Mouse (Mus musculus): ENCODE results near the gene Rdh5. TPM values are rescaled to one million over a fixed set of nuclear protein-coding genes. Genes with fewer than 3 reads are reported as not detected.

Gene Rdh5
- total RNA-seq (2021), result 1 to 10 TPM; 5.1 to 5.2 TPM
- long read RNA-seq, experiment 1, partial matches to known transcripts, result 1 of 2 reads
- long read RNA-seq, experiment 1, other reads (novel, unspliced or antisense), result 1 of 2 reads
- long read RNA-seq, experiment 2, partial matches to known transcripts, result 1 of 4 reads
- long read RNA-seq, experiment 2, other reads (novel, unspliced or antisense), result 3 of 4 reads

DNA sequence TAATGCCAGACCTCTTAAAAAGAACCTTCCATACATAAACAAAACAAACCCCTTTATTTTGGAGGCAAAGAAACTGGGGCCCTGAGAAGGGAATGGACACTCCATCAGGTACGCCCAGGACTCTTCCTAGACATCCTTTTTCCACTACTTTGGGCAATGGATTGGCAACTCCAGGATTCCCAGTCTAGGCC, at the start of gene Rdh5:
Rdh5 (minus strand) TSS at position 67 of the 191 bp plus-strand sequence.
- TF ChIP-seq CTCF (IDR thresholded peaks at IDR 0.05), result no peak
- peak within 1 kb of the TSS; percentile 85 for H3K4me3 ChIP-seq
- peak within 1 kb of the TSS; percentile 100 for H3K27ac ChIP-seq
- intact Hi-C loops (cut with DNase I), result loop anchor here (2.0 to 10.0 kb wide), 2 partner anchors 24 to 888 kb away; partner anchors contain the start of gene Naca
- no peak for DNase-seq

DNA sequence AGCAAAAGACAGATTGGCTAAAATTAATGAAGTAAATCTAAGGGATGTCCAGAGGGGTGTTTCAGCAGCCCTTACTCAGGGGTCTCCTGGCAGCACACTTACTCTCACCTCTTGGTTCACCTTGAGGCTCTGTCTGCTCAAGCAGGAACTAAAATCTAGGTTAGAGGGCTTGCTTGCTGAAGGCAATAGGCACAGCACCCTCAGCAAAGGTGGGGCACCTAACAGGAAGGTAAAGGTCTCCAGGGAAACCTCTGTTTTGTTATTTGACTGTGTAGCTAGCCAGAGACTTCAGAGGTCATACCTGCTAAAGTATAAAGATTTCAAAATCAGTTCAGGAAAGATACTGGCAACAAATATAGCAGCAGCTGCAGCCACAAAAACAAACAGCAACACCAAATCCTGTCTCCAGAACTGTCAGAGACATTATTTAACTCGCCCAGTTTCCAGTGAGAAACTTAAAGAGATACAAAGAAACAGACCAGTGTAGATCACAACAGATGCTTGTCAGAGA, 48.1 kb upstream of the Rdh5 start:
- no peak for TF ChIP-seq CTCF (IDR thresholded peaks at IDR 0.05)
- H3K4me3 ChIP-seq, result no peak overlapping the region
- no peak overlapping the region for H3K27ac ChIP-seq
- intact Hi-C loops (cut with DNase I), result no loop called here
- DNase-seq, result no peak

- intact Hi-C loops (cut with DNase I), result no loop called here
- Histone ChIP-seq H3K27ac (no peak overlapping the region), H3K4me3 (no peak overlapping the region)
- DNase-seq, result no peak
- no peak for TF ChIP-seq CTCF (IDR thresholded peaks at IDR 0.05)
These were observed 45.7 kb upstream of the Rdh5 start for GRCm38 (mm10) chr10:128968341-128968749.

GRCm38 (mm10) chr10:128965871-128966270, 43.2 kb upstream of the Rdh5 start:
- no peak for TF ChIP-seq CTCF (IDR thresholded peaks at IDR 0.05)

GRCm38 (mm10) chr10:128964961-128965360, 42.3 kb upstream of the Rdh5 start:
- DNase-seq, result no peak
- no peak overlapping the region for H3K4me3 ChIP-seq
- intact Hi-C loops (cut with DNase I), result no loop called here
- no peak overlapping the region for H3K27ac ChIP-seq
- TF ChIP-seq CTCF (IDR thresholded peaks at IDR 0.05), result no peak

More at GRCm38 (mm10) chr10:128965871-128966270, 43.2 kb upstream of the Rdh5 start:
- no peak overlapping the region for H3K27ac ChIP-seq
- DNase-seq, result no peak
- no peak overlapping the region for H3K4me3 ChIP-seq
- intact Hi-C loops (cut with DNase I), result no loop called here

DNA sequence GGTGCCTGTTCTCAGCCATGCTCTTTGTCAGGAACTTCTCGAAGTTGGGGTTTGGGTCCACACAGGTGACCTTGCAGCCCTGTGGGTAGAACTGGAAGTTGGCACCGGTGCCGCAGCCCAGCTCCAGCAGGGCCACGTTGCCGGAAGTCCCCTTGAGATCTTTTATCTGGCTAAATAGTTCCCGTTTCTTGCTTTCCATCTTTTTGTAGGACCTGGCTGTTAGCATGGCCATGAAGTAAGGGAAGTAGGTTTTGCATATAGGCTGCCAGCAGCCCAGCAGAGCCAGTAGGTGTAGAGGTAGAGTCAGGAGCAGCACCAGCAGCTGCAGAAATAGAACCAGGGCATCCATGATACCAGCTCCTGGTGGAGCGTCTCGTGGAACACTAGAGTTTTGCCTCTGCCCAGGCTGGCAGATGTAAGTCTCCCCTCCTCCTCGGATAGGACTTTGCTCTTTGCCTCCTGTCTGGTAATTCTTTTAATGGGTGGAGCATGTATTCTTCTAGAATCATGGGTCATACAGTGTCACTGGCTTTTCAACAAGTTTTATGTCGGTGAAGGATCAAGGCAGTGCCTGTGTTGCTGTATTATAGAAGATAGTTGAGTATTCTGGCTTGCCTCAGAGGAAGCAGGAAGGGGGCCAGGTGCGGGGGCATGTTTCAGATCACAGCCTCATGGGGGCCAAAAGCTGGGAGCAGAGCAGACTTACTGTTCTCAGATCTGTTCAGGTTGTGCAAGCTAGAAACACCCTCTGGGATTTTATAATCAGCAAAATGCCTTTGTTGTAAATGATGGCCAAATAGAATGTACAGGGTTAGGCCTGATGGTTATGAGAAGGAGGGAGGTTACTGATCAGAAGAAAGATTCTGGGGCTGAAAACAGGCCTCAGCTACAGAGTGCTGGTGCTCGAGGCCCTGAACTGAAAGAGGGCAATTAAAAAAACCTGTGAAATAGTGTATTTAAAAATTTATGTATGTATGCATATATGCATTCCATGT, 38.2 kb upstream of the Rdh5 start, which contains the start of gene Mettl7b:
Mettl7b (minus strand) TSS at position 399 of the 995 bp plus-strand sequence.
- Histone ChIP-seq H3K27ac (no peak within 1 kb of the TSS), H3K4me3 (no peak within 1 kb of the TSS)
- no peak for TF ChIP-seq CTCF (IDR thresholded peaks at IDR 0.05)
- DNase-seq, result no peak
- intact Hi-C loops (cut with DNase I), result no loop called here

GRCm38 (mm10) chr10:128960142-128960541, 37.5 kb upstream of the Rdh5 start:
- intact Hi-C loops (cut with DNase I), result no loop called here
- H3K27ac ChIP-seq, result no peak overlapping the region
- TF ChIP-seq CTCF (IDR thresholded peaks at IDR 0.05), result no peak
- DNase-seq, result no peak
- H3K4me3 ChIP-seq, result no peak overlapping the region

GRCm38 (mm10) chr10:128958340-128958739, 35.7 kb upstream of the Rdh5 start:
- TF ChIP-seq CTCF (IDR thresholded peaks at IDR 0.05), result no peak
- Histone ChIP-seq H3K4me3 (no peak overlapping the region), H3K27ac (no peak overlapping the region)
- intact Hi-C loops (cut with DNase I), result no loop called here
- no peak for DNase-seq

- no peak overlapping the region for H3K27ac ChIP-seq
- intact Hi-C loops (cut with DNase I), result no loop called here
- H3K4me3 ChIP-seq, result no peak overlapping the region
- no peak for TF ChIP-seq CTCF (IDR thresholded peaks at IDR 0.05)
- DNase-seq, result no peak
These were observed 27.7 kb upstream of the Rdh5 start for GRCm38 (mm10) chr10:128950208-128950887.

- DNase-seq, result no peak
- Histone ChIP-seq H3K4me3 (no peak overlapping the region), H3K27ac (no peak overlapping the region)
- TF ChIP-seq CTCF (IDR thresholded peaks at IDR 0.05), result no peak
- intact Hi-C loops (cut with DNase I), result loop anchor here (2.0 to 5.0 kb wide), 2 partner anchors 25 to 35 kb away; partner anchors contain the start of gene Rdh5
These were observed 24.8 kb upstream of the Rdh5 start for GRCm38 (mm10) chr10:128947496-128947895.

DNA sequence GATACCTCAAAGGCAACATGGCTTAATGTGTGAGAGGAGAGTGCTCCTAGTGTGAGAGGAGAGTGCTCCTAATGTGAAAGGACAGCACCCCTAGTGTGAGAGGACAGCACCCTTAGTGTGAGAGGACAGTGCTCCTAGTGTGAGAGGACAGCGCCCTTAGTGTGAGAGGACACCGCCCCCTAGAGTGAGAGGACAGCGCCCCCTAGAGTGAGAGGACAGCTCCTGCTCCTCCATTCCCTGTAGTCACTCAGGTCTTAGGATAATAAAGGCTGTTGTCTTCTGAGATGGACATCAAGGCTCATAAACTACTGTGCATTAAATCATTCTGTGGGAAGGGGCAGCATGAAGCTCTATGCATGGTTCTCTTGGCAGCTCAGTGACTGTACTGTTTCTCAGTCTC, 23.0 kb upstream of the Rdh5 start:
- intact Hi-C loops (cut with DNase I), result loop anchor here (2.0 to 5.0 kb wide), 2 partner anchors 23 to 33 kb away; partner anchors contain the start of gene Rdh5
- TF ChIP-seq CTCF (IDR thresholded peaks at IDR 0.05), result peak; percentile 89
- peak; percentile 79 for DNase-seq
- no peak overlapping the region for H3K27ac ChIP-seq
- H3K4me3 ChIP-seq, result no peak overlapping the region

- H3K27ac ChIP-seq, result no peak overlapping the region
- no peak for DNase-seq
- no peak for TF ChIP-seq CTCF (IDR thresholded peaks at IDR 0.05)
- intact Hi-C loops (cut with DNase I), result no loop called here
- no peak overlapping the region for H3K4me3 ChIP-seq
These were observed 17.9 kb upstream of the Rdh5 start for GRCm38 (mm10) chr10:128940475-128941061.

Measured in gastrocnemius, adult 2 months (tissue).